Mouse (Mus musculus) liver, adult 2 months (tissue): Measurements from ENCODE around the gene Zkscan1.

Source experiments
- CTCF ChIP-seq: fragments of 200-500 bp; IDR thresholded peaks from 2 replicates; pipeline ENCODE4 v1.5.1; 2011; ENCODE audit warnings: low read depth, low read length, control low read depth
- POLR2A ChIP-seq: fragments of 200-500 bp; IDR thresholded peaks from 2 replicates; pipeline ENCODE4 v1.6.1; 2011; ENCODE audit warnings: low read length, control low read depth; ENCODE audit not compliant: insufficient read depth; ENCODE audit errors: extremely low read depth

- TF ChIP-seq CTCF: no peak
- TF ChIP-seq POLR2A: no peak
These were observed 4.4 kb upstream of the Zkscan1 start for GRCm38 (mm10) chr5:138080456-138080855.
